Mouse (Mus musculus) myocyte (in vitro differentiated cells): Measurements from ENCODE around the gene Mgmt. TPM values are rescaled to one million over a fixed set of nuclear protein-coding genes. Genes with fewer than 3 reads are reported as not detected.

Experiments
- H3K27me3 ChIP-seq: one replicate; pipeline ENCODE4 v1.6.1; 2011; ENCODE audit not compliant: control insufficient read depth, insufficient read depth, insufficient read length
- H3K36me3 ChIP-seq: one replicate; pipeline ENCODE4 v1.6.1; 2011; ENCODE audit not compliant: control insufficient read depth, insufficient read depth
- H3K4me2 ChIP-seq: one replicate; pipeline ENCODE4 v1.6.1; 2011; ENCODE audit warnings: low read depth, control low read depth
- H3K4me3 ChIP-seq: one replicate; pipeline ENCODE4 v1.5.1; 2011; ENCODE audit warnings: mild to moderate bottlenecking, control low read depth, moderate library complexity
- H3K79me2 ChIP-seq: one replicate; pipeline ENCODE4 v1.6.1; 2011; ENCODE audit not compliant: control insufficient read depth, insufficient read depth
- H3ac ChIP-seq: one replicate; pipeline ENCODE4 v1.6.1; 2011; ENCODE audit not compliant: control insufficient read depth, insufficient read length
- CEBPB ChIP-seq: IDR thresholded peaks from 2 replicates; pipeline ENCODE4 v1.6.1; 2011; ENCODE audit warnings: mild to moderate bottlenecking, moderate library complexity; ENCODE audit not compliant: poor library complexity, insufficient read depth, severe bottlenecking
- E2F4 ChIP-seq: IDR thresholded peaks from one replicate; pipeline ENCODE4 v1.6.1; 2011; ENCODE audit warnings: mild to moderate bottlenecking, control low read depth, moderate library complexity; ENCODE audit not compliant: insufficient read depth
- MAX ChIP-seq: IDR thresholded peaks from one replicate; pipeline ENCODE4 v1.6.1; 2011; ENCODE audit warnings: low read depth, mild to moderate bottlenecking, control low read depth
- MYOD1 ChIP-seq, 3 experiments: IDR thresholded peaks; one replicate each; pipeline ENCODE4 v1.6.1; 2011; ENCODE audit warnings: control low read depth in 2 of 3, low read depth in 2 of 3, mild to moderate bottlenecking in 2 of 3, moderate library complexity in 1 of 3; ENCODE audit not compliant: insufficient read length in 2 of 3, control insufficient read depth in 1 of 3
- MYOG ChIP-seq, 3 experiments: IDR thresholded peaks; one replicate each; pipeline ENCODE4 v1.6.1; 2011; ENCODE audit warnings: control low read depth in 2 of 3, low read depth in 2 of 3, mild to moderate bottlenecking in 2 of 3; ENCODE audit not compliant: insufficient read length in 2 of 3, control insufficient read depth in 1 of 3, insufficient read depth in 1 of 3
- POLR2A ChIP-seq: IDR thresholded peaks from one replicate; pipeline ENCODE4 v1.6.1; 2011; ENCODE audit warnings: low read depth, mild to moderate bottlenecking, control low read depth, moderate library complexity; ENCODE audit not compliant: insufficient read length
- POLR2AphosphoS2 ChIP-seq: IDR thresholded peaks from one replicate; pipeline ENCODE4 v1.6.1; 2011; ENCODE audit warnings: low read depth, control low read depth; ENCODE audit not compliant: insufficient read length
- REST ChIP-seq: IDR thresholded peaks from one replicate; pipeline ENCODE4 v1.6.1; 2011; ENCODE audit warnings: mild to moderate bottlenecking, control low read depth, moderate library complexity; ENCODE audit not compliant: insufficient read depth, insufficient read length
- SRF ChIP-seq: IDR thresholded peaks from one replicate; pipeline ENCODE4 v1.6.1; 2011; ENCODE audit warnings: low read depth; ENCODE audit not compliant: control insufficient read depth, insufficient read length
- TCF12 ChIP-seq: IDR thresholded peaks from one replicate; pipeline ENCODE4 v1.6.1; 2011; ENCODE audit warnings: mild to moderate bottlenecking, control low read depth; ENCODE audit not compliant: poor library complexity, insufficient read depth, severe bottlenecking
- TCF3 ChIP-seq: IDR thresholded peaks from one replicate; pipeline ENCODE4 v1.6.1; 2011; ENCODE audit warnings: low read depth, control low read depth; ENCODE audit not compliant: insufficient read length
- USF1 ChIP-seq: IDR thresholded peaks from one replicate; pipeline ENCODE4 v1.6.1; 2011; ENCODE audit warnings: low read depth, mild to moderate bottlenecking, control low read depth, moderate library complexity
- polyA plus RNA-seq: library from polyadenylated mRNA; unstranded; fragments of >200 nt; fragmentation: generic; extraction: Trizol; gene quantifications from one replicate; pipeline ENCODE4 v1.2.1, GENCODE M21; 2012; ENCODE audit warnings: missing spikeins

The Mgmt gene
- polyA plus RNA-seq, 1 experiment: 1.3 TPM

DNA sequence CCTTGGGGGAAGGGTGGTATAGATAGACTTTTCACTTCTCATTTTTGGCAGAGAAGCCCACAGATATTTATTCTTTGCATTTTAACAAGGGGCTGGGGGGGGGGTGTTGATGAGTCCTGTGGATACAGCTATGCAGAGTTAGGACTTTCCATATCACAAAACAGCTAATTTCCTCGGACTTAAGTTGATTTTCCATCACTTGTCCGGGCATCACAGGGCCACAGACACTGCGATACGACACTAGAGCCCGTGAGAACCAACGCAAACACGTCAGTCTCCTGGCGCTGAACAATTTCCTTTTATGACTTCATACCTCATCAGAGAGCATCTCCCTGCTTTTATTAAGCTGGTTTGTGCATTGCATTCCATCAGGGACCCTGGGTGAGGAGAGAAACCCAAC is 45.7 kb upstream of the Mgmt start:
- TF ChIP-seq TCF3: no peak
- no peak for TF ChIP-seq CEBPB
- TF ChIP-seq REST: no peak
- TF ChIP-seq SRF: no peak
- TF ChIP-seq TCF12: no peak
- no peak for TF ChIP-seq USF1
- no peak for TF ChIP-seq E2F4
- TF ChIP-seq MYOD1 (IDR thresholded peaks at IDR 0.05; ENCODE audit: control insufficient read depth in 1 of 3, insufficient read length in 2 of 3, low read depth in 2 of 3): no peak
- no peak for TF ChIP-seq MAX
- no peak for TF ChIP-seq POLR2A
- no peak for TF ChIP-seq MYOG (IDR thresholded peaks at IDR 0.05; ENCODE audit: control insufficient read depth in 1 of 3, insufficient read depth in 1 of 3, insufficient read length in 2 of 3, low read depth in 2 of 3)
- no peak for TF ChIP-seq POLR2AphosphoS2
- no peak overlapping the region for H3K4me2 ChIP-seq
- H3K79me2 ChIP-seq: no peaks in the 10 kb centered on the region

DNA sequence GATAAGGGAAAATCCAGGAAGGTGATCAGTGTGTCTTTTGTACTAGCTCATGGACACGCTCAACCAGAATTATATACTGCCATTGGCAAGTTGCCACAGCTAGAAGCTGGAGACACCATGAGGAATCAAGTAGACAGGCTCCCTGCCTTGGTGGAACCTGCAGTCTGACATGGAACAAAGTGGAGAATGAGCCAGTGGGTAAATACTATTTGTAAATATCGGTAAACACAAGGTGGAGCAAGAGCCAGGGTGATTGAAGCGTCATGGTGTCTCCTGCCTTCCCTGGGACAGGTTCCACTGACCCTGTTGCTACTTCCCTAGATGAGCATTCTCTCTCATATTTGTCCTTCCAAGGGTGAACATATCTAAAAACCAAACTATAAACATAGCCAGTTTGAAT is 44.6 kb upstream of the Mgmt start:
- no peak for TF ChIP-seq USF1
- no peak for TF ChIP-seq POLR2A
- no peak for TF ChIP-seq CEBPB
- TF ChIP-seq TCF3: no peak
- no peak for TF ChIP-seq SRF
- TF ChIP-seq MYOG (IDR thresholded peaks at IDR 0.05; ENCODE audit: control insufficient read depth in 1 of 3, insufficient read depth in 1 of 3, insufficient read length in 2 of 3, low read depth in 2 of 3): no peak
- no peak for TF ChIP-seq TCF12
- TF ChIP-seq POLR2AphosphoS2: no peak
- TF ChIP-seq MYOD1 (IDR thresholded peaks at IDR 0.05; ENCODE audit: control insufficient read depth in 1 of 3, insufficient read length in 2 of 3, low read depth in 2 of 3): no peak
- TF ChIP-seq E2F4: no peak
- TF ChIP-seq REST: no peak
- no peak for TF ChIP-seq MAX
- Histone ChIP-seq H3K79me2 (no peaks in the 10 kb centered on the region), H3K4me3 (no peak overlapping the region), H3K36me3 (no peaks in the 10 kb centered on the region), H3K27me3 (no peaks in the 10 kb centered on the region), H3K4me2 (no peak overlapping the region), H3ac (no peak overlapping the region)

More for the DNA sequence above, 45.7 kb upstream of the Mgmt start:
- H3ac ChIP-seq: no peak overlapping the region
- no peaks in the 10 kb centered on the region for H3K36me3 ChIP-seq
- H3K27me3 ChIP-seq: no peaks in the 10 kb centered on the region
- H3K4me3 ChIP-seq: no peak overlapping the region

DNA sequence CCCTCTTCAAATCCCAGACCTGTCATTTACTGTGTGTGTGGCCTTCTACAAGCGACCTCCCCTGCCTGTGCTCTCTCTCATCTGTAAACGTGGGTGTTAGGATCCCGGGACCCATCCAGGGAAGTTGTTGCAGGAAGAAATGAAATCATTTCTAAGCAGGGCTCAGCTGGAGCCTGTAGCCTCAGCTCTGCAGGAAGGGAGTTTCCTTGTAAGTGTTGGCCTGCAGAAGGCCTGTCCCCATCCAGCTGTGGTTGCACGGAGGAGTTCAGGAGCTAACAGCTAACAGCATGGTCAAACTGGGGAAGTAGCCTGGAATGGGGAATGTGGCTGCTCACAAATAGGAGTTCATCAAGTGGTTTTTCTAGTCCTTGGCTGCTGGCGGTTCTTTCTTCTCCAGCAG is 44.1 kb upstream of the Mgmt start:
- Histone ChIP-seq H3K4me3 (no peak overlapping the region), H3ac (no peak overlapping the region), H3K36me3 (no peaks in the 10 kb centered on the region), H3K27me3 (no peaks in the 10 kb centered on the region), H3K4me2 (no peak overlapping the region), H3K79me2 (no peaks in the 10 kb centered on the region)
- TF ChIP-seq TCF12 (no peak), POLR2A (no peak), MYOD1 (IDR thresholded peaks at IDR 0.05; ENCODE audit: control insufficient read depth in 1 of 3, insufficient read length in 2 of 3, low read depth in 2 of 3) (no peak), CEBPB (no peak), USF1 (no peak), SRF (no peak), REST (no peak)

DNA sequence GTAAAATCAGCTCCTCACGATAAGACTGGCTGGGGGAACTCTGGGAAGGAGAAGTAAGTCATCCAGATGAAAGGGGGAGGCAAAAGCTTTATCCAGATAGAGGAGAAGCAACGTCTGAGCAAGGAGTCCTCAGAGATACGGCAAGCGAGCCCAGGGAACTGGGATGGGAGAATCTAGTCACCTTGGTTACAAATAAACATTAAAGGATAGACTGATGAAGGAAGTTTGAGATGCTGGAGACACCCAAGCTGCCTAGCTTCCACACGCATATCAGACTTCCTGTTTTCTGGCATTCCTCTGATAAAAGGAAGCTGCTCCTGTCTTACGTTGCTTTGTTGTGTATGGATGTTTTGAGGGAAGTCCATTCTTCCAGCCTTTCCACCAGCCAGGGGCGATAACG is 42.5 kb upstream of the Mgmt start:
- Histone ChIP-seq H3K36me3 (no peaks in the 10 kb centered on the region), H3ac (no peak overlapping the region), H3K4me3 (no peak overlapping the region), H3K27me3 (no peaks in the 10 kb centered on the region), H3K79me2 (no peaks in the 10 kb centered on the region), H3K4me2 (no peak overlapping the region)
- TF ChIP-seq TCF12 (no peak), E2F4 (no peak), REST (no peak), MYOG (IDR thresholded peaks at IDR 0.05; ENCODE audit: control insufficient read depth in 1 of 3, insufficient read depth in 1 of 3, insufficient read length in 2 of 3, low read depth in 2 of 3) (no peak), MYOD1 (IDR thresholded peaks at IDR 0.05; ENCODE audit: control insufficient read depth in 1 of 3, insufficient read length in 2 of 3, low read depth in 2 of 3) (no peak)

DNA sequence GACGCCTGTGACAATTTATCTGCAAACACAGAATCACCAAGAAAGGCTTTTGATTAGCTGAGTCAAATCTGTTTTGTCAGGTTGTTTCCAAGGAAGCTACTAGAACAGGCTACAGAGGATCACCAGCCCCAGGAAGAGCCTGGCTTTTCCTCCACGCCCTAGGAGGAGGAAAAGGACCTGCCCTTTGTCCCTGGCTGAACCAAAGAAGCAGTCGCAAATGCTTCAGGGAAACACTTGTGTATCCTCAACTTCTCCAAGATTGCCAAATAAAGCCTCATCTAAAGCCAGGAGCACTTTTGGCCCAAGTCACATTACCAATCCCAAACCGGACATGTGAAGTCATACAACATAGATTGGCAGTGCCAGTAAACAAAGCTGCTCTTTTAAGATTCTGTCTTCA is 41.7 kb upstream of the Mgmt start:
- Histone ChIP-seq H3K4me3 (no peak overlapping the region), H3K36me3 (no peaks in the 10 kb centered on the region), H3K4me2 (no peak overlapping the region), H3ac (no peak overlapping the region), H3K27me3 (no peaks in the 10 kb centered on the region), H3K79me2 (no peaks in the 10 kb centered on the region)
- TF ChIP-seq SRF (no peak), MYOG (IDR thresholded peaks at IDR 0.05; ENCODE audit: control insufficient read depth in 1 of 3, insufficient read depth in 1 of 3, insufficient read length in 2 of 3, low read depth in 2 of 3) (no peak), POLR2AphosphoS2 (no peak), USF1 (no peak), TCF12 (no peak), CEBPB (no peak), MAX (no peak), POLR2A (no peak), E2F4 (no peak), REST (no peak), TCF3 (no peak), MYOD1 (IDR thresholded peaks at IDR 0.05; ENCODE audit: control insufficient read depth in 1 of 3, insufficient read length in 2 of 3, low read depth in 2 of 3) (no peak)
